Mouse (Mus musculus) hindbrain, embryonic 16.5 days (tissue): ENCODE measurements around the gene Rhox11. TPM values are rescaled to one million over a fixed set of nuclear protein-coding genes. Genes with fewer than 3 reads are reported as not detected.

Experiments used
- ATAC-seq: fragments of 200-750 bp; cut with Nextera tagmentation; 2 replicates; pipeline ENCODE4 v1.8.0; 2017; ENCODE audit warnings: moderate TSS enrichment, moderate library complexity
- H3K27ac ChIP-seq: fragments of 300-500 bp; sonication (generic); 2 replicates; pipeline ENCODE4 v1.5.1; 2014; ENCODE audit warnings: low read depth, mild to moderate bottlenecking, control low read depth, low read length, moderate library complexity
- H3K27me3 ChIP-seq: fragments of 300-500 bp; sonication (generic); replicated peaks from 2 replicates; pipeline ENCODE4 v1.6.1; 2014; ENCODE audit warnings: low read length; ENCODE audit not compliant: control insufficient read depth, insufficient read depth
- H3K36me3 ChIP-seq: fragments of 300-500 bp; sonication (generic); 2 replicates; pipeline ENCODE4 v1.6.1; 2014; ENCODE audit warnings: mild to moderate bottlenecking, low read length, moderate library complexity, mixed read lengths; ENCODE audit not compliant: control insufficient read depth, insufficient read depth
- H3K4me1 ChIP-seq: fragments of 300-500 bp; sonication (generic); 2 replicates; pipeline ENCODE4 v1.6.1; 2014; ENCODE audit warnings: low read depth, low read length; ENCODE audit not compliant: control insufficient read depth, insufficient read depth
- H3K4me2 ChIP-seq: fragments of 300-500 bp; sonication (generic); 2 replicates; pipeline ENCODE4 v1.6.1; 2014; ENCODE audit warnings: mild to moderate bottlenecking, low read length, control low read depth, moderate library complexity
- H3K4me3 ChIP-seq: fragments of 300-500 bp; sonication (generic); 2 replicates; pipeline ENCODE4 v1.5.1; 2014; ENCODE audit warnings: mild to moderate bottlenecking, low read length, control low read depth, moderate library complexity
- H3K9ac ChIP-seq: fragments of 300-500 bp; sonication (generic); 2 replicates; pipeline ENCODE4 v1.6.1; 2014; ENCODE audit warnings: low read depth, mild to moderate bottlenecking, control low read depth, low read length, moderate library complexity
- H3K9me3 ChIP-seq: fragments of 300-500 bp; sonication (generic); 2 replicates; pipeline ENCODE4 v1.6.1; 2014; ENCODE audit warnings: mild to moderate bottlenecking, low read length, moderate library complexity; ENCODE audit not compliant: control insufficient read depth
- WGBS: fragments of 180-500 bp; shearing (Covaris S2); extraction: QIAGEN DNeasy Blood & Tissue Kit; methylation state at CpG from one replicate; pipeline ENCODE4 v1.1.7; 2014; 5-methylcytosine and 5-hydroxymethylcytosine counted together
- polyA plus RNA-seq: library from polyadenylated mRNA; unstranded; fragments of >200 nt; fragmentation: Nextera tagmentation; extraction: Ambion mirVana; gene quantifications from 2 replicates; pipeline ENCODE4 v1.2.1, GENCODE M21; 2015

The Rhox11 gene
- polyA plus RNA-seq, 1 experiment from 2014 or later = not detected

- H3K27me3 ChIP-seq = no peaks in the 10 kb centered on the region
- no peaks in the 10 kb centered on the region for H3K36me3 ChIP-seq
- H3K27ac ChIP-seq = no peak overlapping the region
- H3K9ac ChIP-seq = no peak overlapping the region
- no peaks in the 10 kb centered on the region for H3K9me3 ChIP-seq
- no peak for ATAC-seq
- H3K4me1 ChIP-seq = no peaks in the 10 kb centered on the region
- 52% methylated on average over 2 of the region's 2 CpGs for WGBS
- no peak overlapping the region for H3K4me3 ChIP-seq
- H3K4me2 ChIP-seq = no peak overlapping the region
These were observed 51.1 kb downstream of the Rhox11 start for GRCm38 (mm10) chrX:38033841-38034240.

Other genes with a start within 250 kb of the Rhox11 start
- gene Rhox8, start 206.2 kb downstream of the Rhox11 start, polyA plus RNA-seq = not detected in 2 replicates
- gene Rhox7b, start 187.9 kb downstream of the Rhox11 start, polyA plus RNA-seq = not detected in 2 replicates
- gene Rhox9, start 183.4 kb downstream of the Rhox11 start, polyA plus RNA-seq = not detected in 2 replicates
- not detected in 2 replicates for gene Btg1-ps1, start 66.3 kb downstream of the Rhox11 start, polyA plus RNA-seq
- gene Btg1-ps2, start 42.0 kb downstream of the Rhox11 start, polyA plus RNA-seq = not detected in 2 replicates
- gene Rhox10, start 18.7 kb downstream of the Rhox11 start, polyA plus RNA-seq = not detected in 2 replicates
- gene Rhox12, start 25.8 kb upstream of the Rhox11 start, polyA plus RNA-seq = not detected in 2 replicates
- not detected in 2 replicates for gene Rhox13, start 36.1 kb upstream of the Rhox11 start, polyA plus RNA-seq
- gene Zbtb33, start 104.7 kb upstream of the Rhox11 start, polyA plus RNA-seq = 3.4 and 4.3 TPM in 2 replicates
- gene Tmem255a, start 167.3 kb upstream of the Rhox11 start, polyA plus RNA-seq = 39.9 and 43.4 TPM in 2 replicates
- 0.06 and 1.7 TPM in 2 replicates for gene Atp1b4, start 231.0 kb upstream of the Rhox11 start, polyA plus RNA-seq